Mouse (Mus musculus) kidney, adult 2 months (tissue): ENCODE data around the gene Ncdn.

Experiments
- CTCF ChIP-seq: fragments of 200-500 bp; conservative IDR thresholded peaks from 2 replicates; pipeline ENCODE4 v1.5.1; 2011; ENCODE audit warnings: low read depth, mild to moderate bottlenecking, control low read depth, low read length, moderate library complexity, mixed read lengths; ENCODE audit not compliant: insufficient read depth, insufficient read length
- POLR2A ChIP-seq: fragments of 200-500 bp; IDR thresholded peaks from one replicate; pipeline ENCODE4 v1.6.1; 2011; ENCODE audit warnings: low read depth, low read length, control low read depth

- TF ChIP-seq CTCF (no peak), POLR2A (no peak)
These were observed 5.1 kb upstream of the Ncdn start for GRCm38 (mm10) chr4:126758299-126758698.
